Mouse (Mus musculus) brain, adult 2 months (tissue): ENCODE measurements around the gene Gja5.

Source experiments
- DNase-seq: peaks from one replicate; pipeline ENCODE4 v3.0.0; 2011; ENCODE audit warnings: low read depth, low spot score

Gja5 gene

GRCm38 (mm10) chr3:96904393-96904792 is at the start of gene Gja5:
Gene Gja5 (plus strand): TSS chr3:96904693.
- DNase-seq, result no peak

- DNase-seq, result no peak
These were observed 48.7 kb upstream of the Gja5 start for GRCm38 (mm10) chr3:96855833-96856232.

GRCm38 (mm10) chr3:96860498-96860897 is 44.0 kb upstream of the Gja5 start:
- peak; percentile 43 for DNase-seq

- DNase-seq, result no peak
These were observed 36.6 kb upstream of the Gja5 start for GRCm38 (mm10) chr3:96867863-96868262.

- DNase-seq, result no peak
These were observed 35.9 kb upstream of the Gja5 start for GRCm38 (mm10) chr3:96868566-96868965.

GRCm38 (mm10) chr3:96869091-96869490 is 35.4 kb upstream of the Gja5 start:
- no peak for DNase-seq

GRCm38 (mm10) chr3:96870270-96870669 is 34.2 kb upstream of the Gja5 start:
- peak; percentile 69 for DNase-seq

GRCm38 (mm10) chr3:96871070-96871469 is 33.4 kb upstream of the Gja5 start:
- DNase-seq, result peak; percentile 43

- no peak for DNase-seq
These were observed 32.0 kb upstream of the Gja5 start for GRCm38 (mm10) chr3:96872501-96872900.

- DNase-seq, result no peak
These were observed 29.5 kb upstream of the Gja5 start for GRCm38 (mm10) chr3:96874808-96875571.

GRCm38 (mm10) chr3:96879536-96879935 is 25.0 kb upstream of the Gja5 start:
- DNase-seq, result no peak

GRCm38 (mm10) chr3:96880385-96880784 is 24.1 kb upstream of the Gja5 start:
- peak; percentile 44 for DNase-seq

- peak; percentile 70 for DNase-seq
These were observed 22.9 kb upstream of the Gja5 start for GRCm38 (mm10) chr3:96881557-96881956.

- DNase-seq, result no peak
These were observed 22.2 kb upstream of the Gja5 start for GRCm38 (mm10) chr3:96882061-96882849.

- no peak for DNase-seq
These were observed 20.8 kb upstream of the Gja5 start for GRCm38 (mm10) chr3:96883690-96884089.

- DNase-seq, result no peak
These were observed 2.0 kb upstream of the Gja5 start for GRCm38 (mm10) chr3:96902336-96902999.

- DNase-seq, result peak; percentile 97
These were observed 503 bp downstream of the Gja5 start, which contains the start of gene Gpr89 for GRCm38 (mm10) chr3:96904851-96905541. Gene Gpr89 (minus strand): TSS chr3:96905346.

- DNase-seq, result no peak
These were observed 1.1 kb downstream of the Gja5 start for GRCm38 (mm10) chr3:96905592-96905991.

GRCm38 (mm10) chr3:96920991-96921390 is 16.5 kb downstream of the Gja5 start:
- DNase-seq, result no peak

- DNase-seq, result no peak
These were observed 20.1 kb downstream of the Gja5 start for GRCm38 (mm10) chr3:96924631-96925030.

GRCm38 (mm10) chr3:96925920-96926319 is 21.4 kb downstream of the Gja5 start, which contains the start of gene Gja8:
Gene Gja8 (minus strand): TSS chr3:96926020.
- DNase-seq, result no peak
